Mouse (Mus musculus) hindbrain, embryonic 12.5 days (tissue): ENCODE measurements around the gene Actl10. TPM values are rescaled to one million over a fixed set of nuclear protein-coding genes. Genes with fewer than 3 reads are reported as not detected.

Experiments used
- ATAC-seq: fragments of 200-750 bp; cut with Nextera tagmentation; 2 replicates; pipeline ENCODE4 v1.8.0; 2017; ENCODE audit warnings: moderate TSS enrichment; ENCODE audit not compliant: low FRiP score
- H3K27ac ChIP-seq: fragments of 300-500 bp; sonication (generic); 2 replicates; pipeline ENCODE4 v1.5.1; 2016; ENCODE audit warnings: mild to moderate bottlenecking
- H3K27me3 ChIP-seq: fragments of 300-500 bp; sonication (generic); 2 replicates; pipeline ENCODE4 v1.6.1; 2016; ENCODE audit warnings: mild to moderate bottlenecking
- H3K36me3 ChIP-seq: fragments of 300-500 bp; sonication (generic); 2 replicates; pipeline ENCODE4 v1.6.1; 2016; ENCODE audit warnings: mild to moderate bottlenecking
- H3K4me1 ChIP-seq: fragments of 300-500 bp; sonication (generic); 2 replicates; pipeline ENCODE4 v1.6.1; 2016
- H3K4me2 ChIP-seq: fragments of 300-500 bp; sonication (generic); replicated peaks from 2 replicates; pipeline ENCODE4 v1.6.1; 2016; ENCODE audit warnings: mild to moderate bottlenecking
- H3K4me3 ChIP-seq: fragments of 300-500 bp; sonication (generic); 2 replicates; pipeline ENCODE4 v1.5.1; 2016; ENCODE audit warnings: mild to moderate bottlenecking
- H3K9ac ChIP-seq: fragments of 300-500 bp; sonication (generic); 2 replicates; pipeline ENCODE4 v1.6.1; 2016; ENCODE audit warnings: mild to moderate bottlenecking, moderate library complexity
- H3K9me3 ChIP-seq: fragments of 300-500 bp; sonication (generic); replicated peaks from 2 replicates; pipeline ENCODE4 v1.6.1; 2016; ENCODE audit warnings: mild to moderate bottlenecking
- WGBS: fragments of 180-500 bp; shearing (Covaris S2); methylation state at CpG from one replicate; pipeline ENCODE4 v1.1.7; 2016; 5-methylcytosine and 5-hydroxymethylcytosine counted together
- polyA plus RNA-seq: library from polyadenylated mRNA; unstranded; fragments of >200 nt; fragmentation: Nextera tagmentation; extraction: Ambion mirVana; gene quantifications from 2 replicates; pipeline ENCODE4 v1.2.1, GENCODE M21; 2016

Gene Actl10
- polyA plus RNA-seq = 0.92 and 0.96 TPM in 2 replicates

DNA sequence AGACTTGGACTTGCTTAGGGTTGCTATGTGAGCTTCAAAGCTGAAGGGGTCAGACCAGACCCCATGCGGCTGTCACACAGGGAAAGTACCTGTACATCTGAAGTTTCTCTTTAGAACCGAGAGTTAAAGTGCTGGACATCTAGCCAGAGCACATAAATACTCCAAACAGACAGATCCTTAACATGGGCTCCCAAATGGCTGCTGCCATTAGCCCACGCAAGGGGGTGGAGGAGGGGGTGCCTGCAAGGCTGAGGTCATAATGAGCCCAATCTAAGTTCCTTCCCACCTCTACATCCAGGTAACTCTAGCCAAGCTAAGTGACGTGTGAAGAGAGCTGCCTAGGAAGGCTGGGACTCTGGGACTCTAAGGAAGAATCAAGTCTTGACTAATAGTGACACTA is at the start of gene Actl10:
Gene Actl10, plus strand, starts transcription at position 301 of the 400 bp plus-strand sequence.
- H3K4me1 ChIP-seq = peaks cover 23% of the 10 kb centered on the region
- WGBS = 88% methylated on average over 4 of the region's 4 CpGs
- H3K27me3 ChIP-seq = peaks cover 27% of the 10 kb centered on the region
- H3K9ac ChIP-seq = peak within 1 kb of the TSS; percentile 29; the same call in 1 of the 2 replicates
- 0 out of 2 replicates have a peak, but pooled peaks cover 3% of the 10 kb centered on the region for H3K36me3 ChIP-seq
- H3K4me2 ChIP-seq = peak within 1 kb of the TSS; percentile 38
- ATAC-seq = no peak
- no peaks in the 10 kb centered on the region for H3K9me3 ChIP-seq
- H3K4me3 ChIP-seq = peak within 1 kb of the TSS; percentile 7; the same call in 1 of the 2 replicates
- 0 out of 2 replicates have a peak within 1 kb of the TSS, but pooled peaks have one; percentile 24 for H3K27ac ChIP-seq

DNA sequence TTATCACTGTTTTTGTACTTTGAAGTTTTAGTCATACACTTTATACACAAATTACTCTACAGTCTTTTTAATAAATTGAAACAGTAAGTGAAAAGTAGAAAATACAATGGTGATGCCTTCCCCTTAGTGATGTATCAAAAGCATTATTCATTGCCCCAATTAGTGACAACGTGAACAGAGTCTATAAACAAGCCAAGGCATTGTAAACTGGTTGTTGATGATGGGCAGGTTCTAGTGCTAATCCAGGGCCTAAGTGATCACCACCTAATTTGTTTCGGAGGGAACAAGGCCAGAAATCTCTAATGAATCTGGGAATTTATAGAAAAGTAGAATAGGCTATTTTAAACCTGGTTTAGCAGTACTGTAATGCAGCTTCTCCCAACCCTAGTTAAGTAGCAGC is 44.5 kb upstream of the Actl10 start:
- 86% methylated on average over 2 of the region's 2 CpGs for WGBS
- no peaks in the 10 kb centered on the region for H3K9me3 ChIP-seq
- no peak for ATAC-seq
- H3K27me3 ChIP-seq = no peaks in the 10 kb centered on the region
- H3K4me1 ChIP-seq = 0 out of 2 replicates have a peak, but pooled peaks cover 2% of the 10 kb centered on the region
- peaks cover 36% of the 10 kb centered on the region for H3K36me3 ChIP-seq
- no peak overlapping the region for H3K4me3 ChIP-seq
- H3K9ac ChIP-seq = no peak overlapping the region
- no peak overlapping the region for H3K4me2 ChIP-seq
- H3K27ac ChIP-seq = no peak overlapping the region

DNA sequence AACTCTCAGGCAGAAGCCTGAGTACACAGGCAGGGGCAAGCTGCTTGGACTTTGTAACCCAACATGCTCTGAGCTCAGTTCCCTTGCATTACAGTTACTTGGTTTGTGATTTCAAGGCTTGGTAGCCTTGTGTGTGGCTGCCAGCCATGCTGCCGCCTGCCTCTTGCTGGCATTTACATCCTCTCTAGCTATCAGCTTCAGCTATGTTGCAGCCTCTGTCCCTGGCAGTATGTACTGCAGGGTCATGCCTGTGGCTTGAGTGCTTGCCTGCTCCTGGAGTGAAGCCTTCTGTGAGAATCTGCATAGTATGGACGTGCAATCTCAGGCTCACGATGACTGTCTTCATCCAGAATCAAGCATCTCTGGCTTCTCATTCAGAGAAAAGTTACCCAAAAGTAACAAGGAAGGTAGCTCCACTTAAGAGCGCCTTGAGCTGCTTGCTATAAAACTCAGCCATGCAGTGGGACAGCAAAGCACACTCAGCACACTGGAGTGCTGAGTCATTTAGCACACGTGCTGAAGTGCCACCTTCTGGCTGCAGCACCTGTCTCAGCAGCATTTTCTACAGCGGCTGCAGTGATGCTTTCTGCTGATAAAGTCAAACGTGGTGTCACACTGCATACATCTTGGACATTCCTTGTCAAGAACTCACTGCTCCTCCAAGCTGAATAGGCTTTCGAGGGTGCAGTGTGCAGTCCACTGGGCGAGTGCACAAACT is 43.9 kb upstream of the Actl10 start:
- no peaks in the 10 kb centered on the region for H3K27me3 ChIP-seq
- 77% methylated on average over 9 of the region's 9 CpGs for WGBS
- ATAC-seq = no peak
- H3K4me2 ChIP-seq = no peak overlapping the region
- peaks cover 37% of the 10 kb centered on the region for H3K36me3 ChIP-seq
- no peak overlapping the region for H3K4me3 ChIP-seq
- no peak overlapping the region for H3K9ac ChIP-seq
- H3K4me1 ChIP-seq = 0 out of 2 replicates have a peak, but pooled peaks cover 2% of the 10 kb centered on the region
- H3K27ac ChIP-seq = no peak overlapping the region
- H3K9me3 ChIP-seq = no peaks in the 10 kb centered on the region

DNA sequence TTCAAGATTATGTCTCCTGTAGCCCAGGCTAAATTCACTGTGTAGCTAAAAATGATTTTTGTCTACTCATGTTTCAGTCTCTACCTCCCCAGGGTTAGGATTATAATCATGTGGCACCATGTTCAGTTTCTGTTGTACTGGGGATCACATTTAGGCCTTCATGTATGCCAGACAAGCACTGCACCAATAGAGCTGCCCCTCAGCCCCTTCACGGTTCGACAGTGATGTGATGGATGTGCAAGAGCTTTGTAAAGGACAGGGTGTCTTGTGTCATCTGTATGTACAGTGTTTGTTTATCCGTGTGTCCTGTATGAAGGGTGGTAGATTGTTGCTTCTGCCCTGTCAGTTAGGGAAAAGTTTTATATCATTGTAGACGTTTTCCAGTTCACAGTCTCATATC is 43.1 kb upstream of the Actl10 start:
- Histone ChIP-seq H3K9me3 (no peaks in the 10 kb centered on the region), H3K36me3 (peaks cover 34% of the 10 kb centered on the region), H3K4me2 (no peak overlapping the region), H3K4me3 (no peak overlapping the region), H3K4me1 (0 out of 2 replicates have a peak, but pooled peaks cover 2% of the 10 kb centered on the region), H3K27me3 (no peaks in the 10 kb centered on the region), H3K27ac (no peak overlapping the region), H3K9ac (no peak overlapping the region)
- WGBS = 85% methylated on average over 4 of the region's 4 CpGs
- ATAC-seq = no peak

DNA sequence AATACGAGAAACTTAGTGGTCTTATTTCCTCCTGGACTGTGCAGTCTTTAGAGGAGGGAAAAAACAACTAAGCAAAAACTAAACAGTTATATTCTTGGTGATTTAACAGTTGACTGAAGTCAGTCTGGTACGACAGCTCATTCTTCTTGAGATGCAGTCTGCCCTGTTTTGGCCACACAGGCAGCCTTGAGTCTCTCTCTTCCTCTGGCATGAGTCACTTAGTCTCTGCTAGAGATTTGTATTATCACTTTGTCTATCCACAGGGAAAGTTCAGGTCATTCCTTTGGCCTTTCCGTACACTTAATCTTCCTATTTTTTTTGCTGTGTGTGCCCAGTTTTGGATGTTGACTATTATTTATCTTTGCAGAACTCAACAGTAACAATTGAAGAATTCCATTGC is 41.4 kb upstream of the Actl10 start:
- H3K4me2 ChIP-seq = no peak overlapping the region
- H3K4me3 ChIP-seq = no peak overlapping the region
- H3K27me3 ChIP-seq = no peaks in the 10 kb centered on the region
- H3K4me1 ChIP-seq = 0 out of 2 replicates have a peak, but pooled peaks cover 2% of the 10 kb centered on the region
- peaks cover 30% of the 10 kb centered on the region for H3K36me3 ChIP-seq
- H3K9ac ChIP-seq = no peak overlapping the region
- H3K27ac ChIP-seq = no peak overlapping the region
- H3K9me3 ChIP-seq = no peaks in the 10 kb centered on the region
- no peak for ATAC-seq
- WGBS = 92% methylated on average over 3 of the region's 3 CpGs

DNA sequence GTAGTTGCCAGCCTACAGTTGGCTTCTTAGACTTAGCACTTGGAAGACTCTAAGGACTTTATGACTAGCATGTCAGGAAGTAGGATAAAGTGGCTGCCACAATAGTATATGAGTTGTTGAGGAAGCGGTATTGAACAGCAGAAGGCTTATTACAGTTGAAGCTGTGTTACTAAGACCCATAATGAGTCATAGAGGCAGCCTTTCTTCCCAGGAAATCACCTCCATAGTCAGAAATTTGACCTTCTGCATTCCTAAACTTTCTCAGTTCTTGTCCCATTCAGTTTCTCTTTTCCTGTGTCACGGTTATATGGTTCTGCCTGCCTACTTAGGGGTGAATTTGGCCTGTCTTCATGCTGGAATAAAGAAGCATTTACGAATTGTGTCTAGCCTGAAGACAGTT is 34.6 kb upstream of the Actl10 start:
- no peak for ATAC-seq
- 94% methylated on average over 3 of the region's 3 CpGs for WGBS
- H3K4me1 ChIP-seq = no peaks in the 10 kb centered on the region
- H3K4me2 ChIP-seq = no peak overlapping the region
- H3K27me3 ChIP-seq = no peaks in the 10 kb centered on the region
- no peak overlapping the region for H3K27ac ChIP-seq
- H3K9me3 ChIP-seq = no peaks in the 10 kb centered on the region
- no peak overlapping the region for H3K4me3 ChIP-seq
- no peak overlapping the region for H3K9ac ChIP-seq
- peaks cover 31% of the 10 kb centered on the region for H3K36me3 ChIP-seq

DNA sequence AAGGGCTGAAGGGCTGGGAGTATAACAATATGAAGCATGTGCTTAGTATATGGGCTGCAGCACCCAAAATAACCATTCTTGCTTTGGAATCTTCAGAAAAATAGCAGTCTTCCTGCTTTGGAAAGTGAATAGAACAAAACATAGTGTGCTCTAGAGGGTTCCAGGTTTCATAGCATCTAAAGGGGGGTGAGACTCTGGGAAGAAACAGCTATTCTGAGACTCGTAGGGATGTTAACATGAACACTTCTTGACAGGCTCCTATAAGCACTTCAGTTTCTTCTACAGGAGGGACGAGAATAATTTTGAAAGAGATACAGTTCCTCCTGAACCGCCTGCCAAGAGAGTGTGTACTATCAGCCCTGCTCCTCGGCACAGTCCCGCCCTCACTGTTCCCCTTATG is 34.2 kb upstream of the Actl10 start:
- Histone ChIP-seq H3K27me3 (no peaks in the 10 kb centered on the region), H3K9ac (no peak overlapping the region), H3K4me3 (no peak overlapping the region), H3K9me3 (no peaks in the 10 kb centered on the region), H3K4me1 (no peaks in the 10 kb centered on the region), H3K36me3 (peaks cover 29% of the 10 kb centered on the region), H3K4me2 (no peak overlapping the region), H3K27ac (no peak overlapping the region)
- WGBS = 95% methylated on average over 5 of the region's 5 CpGs
- no peak for ATAC-seq

DNA sequence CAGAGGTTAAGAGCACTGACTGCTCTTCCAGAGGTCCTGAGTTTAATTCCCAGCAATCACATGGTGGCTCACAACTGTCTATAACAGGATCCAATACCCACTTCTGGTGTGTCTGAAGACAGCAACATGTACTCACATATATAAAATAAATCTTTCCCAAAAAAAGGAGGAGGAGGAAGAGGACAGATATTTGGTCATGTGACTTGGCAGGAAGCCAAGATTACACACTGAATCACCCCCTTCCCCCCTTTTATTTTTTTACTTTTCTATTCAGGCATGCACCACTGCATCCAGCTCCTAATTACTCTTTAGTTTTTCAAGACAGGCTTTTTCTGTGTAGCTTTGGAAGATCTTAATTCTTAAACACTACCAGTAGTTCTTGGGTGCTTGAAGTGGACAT is 30.1 kb upstream of the Actl10 start:
- Histone ChIP-seq H3K27me3 (no peaks in the 10 kb centered on the region), H3K36me3 (peaks cover 56% of the 10 kb centered on the region)

DNA sequence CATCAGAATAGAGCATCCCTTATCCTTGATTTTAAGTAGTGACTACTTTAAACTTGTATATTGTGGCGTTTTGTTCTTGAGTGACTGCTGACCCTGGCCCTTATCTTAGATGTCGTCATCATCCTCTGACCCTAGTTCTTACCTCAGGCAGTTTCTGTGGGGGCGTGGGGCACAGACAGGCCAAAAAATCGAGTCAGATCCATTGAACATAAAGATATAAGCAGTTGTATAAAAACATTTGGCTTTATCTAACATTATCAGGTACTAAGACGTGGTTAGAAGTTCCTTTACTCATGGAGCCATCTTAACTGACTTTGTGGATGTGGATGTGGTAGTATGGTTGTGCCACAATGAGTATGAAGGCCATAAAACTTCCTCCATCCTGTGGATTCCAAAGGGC is 29.2 kb upstream of the Actl10 start:
- Histone ChIP-seq H3K36me3 (peaks cover 55% of the 10 kb centered on the region), H3K4me2 (no peak overlapping the region), H3K9ac (no peak overlapping the region), H3K27ac (no peak overlapping the region), H3K4me3 (no peak overlapping the region), H3K9me3 (no peaks in the 10 kb centered on the region), H3K27me3 (no peaks in the 10 kb centered on the region), H3K4me1 (no peaks in the 10 kb centered on the region)
- WGBS = 95% methylated on average over 5 of the region's 5 CpGs
- no peak for ATAC-seq

More for the DNA sequence above, 30.1 kb upstream of the Actl10 start:
- Histone ChIP-seq H3K9ac (no peak overlapping the region), H3K9me3 (no peaks in the 10 kb centered on the region), H3K27ac (no peak overlapping the region), H3K4me3 (no peak overlapping the region), H3K4me2 (no peak overlapping the region), H3K4me1 (no peaks in the 10 kb centered on the region)
- ATAC-seq = no peak

DNA sequence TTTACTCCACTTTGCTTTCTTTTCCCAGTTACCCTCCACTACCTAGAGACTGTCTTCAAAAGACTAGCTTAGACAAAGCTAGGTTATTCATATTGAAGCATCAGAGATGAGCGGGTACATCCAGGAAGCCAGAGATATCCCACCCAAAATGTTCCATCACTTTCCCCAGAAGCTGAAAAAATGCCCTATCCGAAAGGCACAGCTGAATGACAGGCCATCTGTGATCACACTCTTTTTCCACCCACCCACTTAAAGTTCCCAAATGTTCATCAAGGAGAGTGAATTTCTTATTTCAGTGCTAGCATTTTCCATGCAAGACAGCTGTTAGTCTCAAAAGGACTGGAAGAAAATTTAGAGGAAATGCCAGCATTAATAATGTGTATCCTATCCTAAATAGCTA is 26.3 kb upstream of the Actl10 start:
- H3K27ac ChIP-seq = no peak overlapping the region
- no peaks in the 10 kb centered on the region for H3K4me1 ChIP-seq
- H3K36me3 ChIP-seq = peaks cover 57% of the 10 kb centered on the region
- H3K9me3 ChIP-seq = no peaks in the 10 kb centered on the region
- no peak for ATAC-seq
- 90% methylated on average over 2 of the region's 2 CpGs for WGBS
- H3K4me2 ChIP-seq = no peak overlapping the region
- H3K9ac ChIP-seq = no peak overlapping the region
- H3K4me3 ChIP-seq = no peak overlapping the region
- no peaks in the 10 kb centered on the region for H3K27me3 ChIP-seq

DNA sequence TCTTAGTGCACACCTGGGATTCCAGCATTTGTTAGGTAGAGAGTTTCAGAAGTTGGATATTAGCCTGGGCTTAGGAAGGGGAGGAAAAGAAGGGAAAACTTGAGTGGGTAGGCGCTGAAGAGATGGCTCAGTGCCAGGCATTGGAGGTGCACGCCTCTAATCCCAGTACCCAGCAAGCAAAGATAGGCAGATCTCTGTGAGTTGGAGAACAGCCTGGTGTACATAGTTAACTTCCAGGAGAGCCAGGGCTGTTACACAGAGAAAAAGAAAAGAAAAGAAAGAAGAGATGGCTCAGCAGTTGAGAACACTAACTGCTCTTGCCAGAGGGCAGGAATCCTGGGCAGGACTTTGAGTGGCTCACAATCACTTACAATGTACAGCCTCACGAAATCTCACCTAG is 25.0 kb upstream of the Actl10 start:
- Histone ChIP-seq H3K9ac (no peak overlapping the region), H3K4me2 (no peak overlapping the region), H3K27ac (no peak overlapping the region), H3K4me3 (no peak overlapping the region), H3K27me3 (no peaks in the 10 kb centered on the region), H3K36me3 (peaks cover 64% of the 10 kb centered on the region), H3K4me1 (no peaks in the 10 kb centered on the region), H3K9me3 (no peaks in the 10 kb centered on the region)
- 84% methylated on average over 3 of the region's 3 CpGs for WGBS
- no peak for ATAC-seq

DNA sequence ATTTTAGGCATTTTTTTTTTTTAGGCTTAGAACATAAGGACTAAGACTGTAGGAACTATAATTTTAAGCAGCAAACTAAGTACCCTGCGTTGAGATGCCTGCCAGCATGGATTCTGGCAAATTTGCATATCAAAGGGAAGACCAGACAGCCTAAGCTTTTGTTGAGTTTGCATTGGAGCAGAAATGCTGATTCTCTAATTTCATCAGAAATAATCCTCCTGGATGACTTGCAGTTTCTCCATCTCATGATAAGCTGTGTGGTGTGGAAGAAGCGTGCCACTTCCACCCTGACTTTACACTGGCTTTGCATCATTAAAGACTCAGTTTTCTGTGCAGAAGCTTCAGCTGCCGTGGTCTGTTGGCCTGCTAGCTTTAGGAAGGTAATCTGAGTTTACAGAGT is 18.7 kb upstream of the Actl10 start:
- H3K9ac ChIP-seq = no peak overlapping the region
- peaks cover 46% of the 10 kb centered on the region for H3K36me3 ChIP-seq
- H3K4me2 ChIP-seq = no peak overlapping the region
- H3K4me3 ChIP-seq = no peak overlapping the region
- peaks cover 1% of the 10 kb centered on the region; the same call in 1 of the 2 replicates for H3K4me1 ChIP-seq
- H3K9me3 ChIP-seq = no peaks in the 10 kb centered on the region
- no peak for ATAC-seq
- 0 out of 2 replicates have a peak overlapping the region, but pooled peaks have one; percentile 18 for H3K27ac ChIP-seq
- WGBS = 48% methylated on average over 3 of the region's 3 CpGs
- H3K27me3 ChIP-seq = no peaks in the 10 kb centered on the region

DNA sequence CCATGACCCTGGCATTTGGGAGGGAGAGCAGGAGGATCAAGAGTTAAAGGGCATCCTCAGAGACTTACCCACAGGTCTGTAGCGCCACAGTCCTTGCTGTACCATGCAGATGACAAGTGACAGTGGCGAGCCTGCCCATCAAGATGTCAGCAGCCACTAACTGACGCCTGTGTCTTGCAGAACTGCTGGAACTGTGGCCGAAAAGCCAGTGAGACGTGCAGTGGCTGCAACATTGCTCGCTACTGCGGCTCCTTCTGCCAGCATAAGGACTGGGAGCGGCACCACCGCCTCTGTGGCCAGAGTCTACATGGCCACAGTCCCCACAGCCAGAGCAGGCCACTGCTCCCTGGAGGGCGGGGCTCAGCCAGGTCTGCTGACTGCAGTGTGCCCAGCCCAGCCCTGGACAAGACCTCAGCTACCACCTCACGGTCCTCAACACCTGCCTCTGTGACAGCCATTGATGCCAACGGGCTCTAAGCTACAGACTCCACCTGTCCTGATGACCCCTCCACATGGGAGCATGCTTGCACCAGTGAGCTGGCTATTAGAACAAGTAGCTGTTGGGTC is 16.8 kb upstream of the Actl10 start:
- 94% methylated on average over 12 of the region's 12 CpGs for WGBS
- Histone ChIP-seq H3K4me1 (peaks cover 17% of the 10 kb centered on the region), H3K4me3 (no peak overlapping the region), H3K9me3 (no peaks in the 10 kb centered on the region), H3K36me3 (peaks cover 40% of the 10 kb centered on the region), H3K27me3 (no peaks in the 10 kb centered on the region), H3K9ac (no peak overlapping the region), H3K27ac (no peak overlapping the region), H3K4me2 (no peak overlapping the region)
- ATAC-seq = no peak
